Mouse (Mus musculus) olfactory bulb, adult 2 months (tissue): ENCODE results near the gene Med25. TPM values are rescaled to one million over a fixed set of nuclear protein-coding genes. Genes with fewer than 3 reads are reported as not detected.
"Not testable (repeated sequence)": the region's sequence is repeated elsewhere in the genome, so short reads cannot be mapped to it uniquely, and the experiment has no call there.

Experiments
- H3K27ac ChIP-seq: fragments of 200-500 bp; 2 replicates; pipeline ENCODE4 v1.5.1; 2012; ENCODE audit warnings: low read depth, low read length; ENCODE audit not compliant: insufficient read depth
- H3K4me1 ChIP-seq: fragments of 200-500 bp; 2 replicates; pipeline ENCODE4 v1.6.1; 2012; ENCODE audit warnings: low read length; ENCODE audit not compliant: control insufficient read depth, insufficient read depth
- H3K4me3 ChIP-seq: fragments of 200-500 bp; 2 replicates; pipeline ENCODE4 v1.5.1; 2012; ENCODE audit warnings: mild to moderate bottlenecking, low read depth, low read length, moderate library complexity; ENCODE audit not compliant: insufficient read depth
- CTCF ChIP-seq: fragments of 200-500 bp; IDR thresholded peaks from 2 replicates; pipeline ENCODE4 v1.5.1; 2012; ENCODE audit warnings: low read depth, mild to moderate bottlenecking, low read length, moderate library complexity; ENCODE audit not compliant: insufficient read depth
- POLR2A ChIP-seq: fragments of 200-500 bp; IDR thresholded peaks from 2 replicates; pipeline ENCODE4 v1.6.1; 2012; ENCODE audit warnings: mild to moderate bottlenecking, low read depth, low read length, moderate library complexity; ENCODE audit not compliant: insufficient read depth
- WGBS: fragments of 180-500 bp; shearing (Covaris S2); methylation state at CpG from one replicate; pipeline ENCODE4 v1.1.7; 2018; 5-methylcytosine and 5-hydroxymethylcytosine counted together
- polyA plus RNA-seq: library from polyadenylated mRNA; stranded (reverse); fragments of >200 nt; gene quantifications from 2 replicates; pipeline ENCODE4 v1.2.4, GENCODE M21; 2012; ENCODE audit warnings: low replicate concordance; ENCODE audit not compliant: missing spikeins, insufficient read depth, insufficient read length

Med25 gene
- polyA plus RNA-seq, 1 experiment, result not detected

- H3K27ac ChIP-seq, result no peak overlapping the region
- TF ChIP-seq POLR2A (no peak), CTCF (no peak)
- 83% methylated on average over 7 of the region's 7 CpGs for WGBS
- H3K4me1 ChIP-seq, result peaks cover 38% of the 10 kb centered on the region
- no peak overlapping the region for H3K4me3 ChIP-seq
These were observed 5.5 kb downstream of the Med25 start for GRCm38 (mm10) chr7:44886964-44887363.

GRCm38 (mm10) chr7:44884637-44885036 lies 7.9 kb downstream of the Med25 start:
- H3K4me3 ChIP-seq, result no peak overlapping the region
- TF ChIP-seq CTCF, result no peak
- TF ChIP-seq POLR2A, result no peak
- no peak overlapping the region for H3K27ac ChIP-seq
- 96% methylated on average over 5 of the region's 5 CpGs for WGBS
- peaks cover 24% of the 10 kb centered on the region for H3K4me1 ChIP-seq

- 91% methylated on average over 3 of the region's 3 CpGs for WGBS
- Histone ChIP-seq H3K4me3 (no peak overlapping the region), H3K27ac (no peak overlapping the region), H3K4me1 (0 out of 2 replicates have a peak, but pooled peaks cover 10% of the 10 kb centered on the region)
- TF ChIP-seq CTCF (no peak), POLR2A (no peak)
These were observed 9.5 kb downstream of the Med25 start for GRCm38 (mm10) chr7:44883036-44883435.

- H3K27ac ChIP-seq, result no peak overlapping the region
- 75% methylated on average over 14 of the region's 14 CpGs for WGBS
- H3K4me1 ChIP-seq, result no peaks in the 10 kb centered on the region
- no peak overlapping the region for H3K4me3 ChIP-seq
- TF ChIP-seq CTCF (no peak), POLR2A (no peak)
These were observed 14.7 kb downstream of the Med25 start for GRCm38 (mm10) chr7:44877833-44878232.

DNA sequence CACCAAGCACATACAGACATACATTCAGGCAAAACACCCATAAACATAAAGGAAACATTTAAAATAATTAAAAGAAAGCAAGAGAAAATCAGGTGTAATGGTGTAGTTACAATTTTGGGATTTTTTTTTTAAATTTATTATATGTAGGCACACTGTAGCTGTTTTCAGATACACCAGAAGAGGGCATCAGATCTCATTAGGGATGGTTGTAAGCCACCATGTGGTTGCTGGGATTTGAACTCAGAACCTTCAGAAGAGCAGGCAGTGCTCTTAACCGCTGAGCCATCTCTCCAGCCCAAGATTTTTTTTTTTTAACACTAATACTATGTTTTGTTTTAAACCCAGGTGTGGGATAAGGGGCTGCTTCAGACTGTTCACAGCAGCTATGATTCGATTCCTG lies 20.7 kb downstream of the Med25 start:
- H3K27ac ChIP-seq, H3K4me3 ChIP-seq: not testable (repeated sequence)
- peaks cover 18% of the 10 kb centered on the region for H3K4me1 ChIP-seq
- WGBS, result 92% methylated on average over 2 of the region's 2 CpGs

GRCm38 (mm10) chr7:44871181-44871580 lies 21.3 kb downstream of the Med25 start:
- Histone ChIP-seq H3K27ac (no peak overlapping the region), H3K4me3 (no peak overlapping the region), H3K4me1 (peaks cover 24% of the 10 kb centered on the region)
- WGBS, result 33% methylated on average over 1 of the region's 1 CpGs
- TF ChIP-seq CTCF (no peak), POLR2A (no peak)

DNA sequence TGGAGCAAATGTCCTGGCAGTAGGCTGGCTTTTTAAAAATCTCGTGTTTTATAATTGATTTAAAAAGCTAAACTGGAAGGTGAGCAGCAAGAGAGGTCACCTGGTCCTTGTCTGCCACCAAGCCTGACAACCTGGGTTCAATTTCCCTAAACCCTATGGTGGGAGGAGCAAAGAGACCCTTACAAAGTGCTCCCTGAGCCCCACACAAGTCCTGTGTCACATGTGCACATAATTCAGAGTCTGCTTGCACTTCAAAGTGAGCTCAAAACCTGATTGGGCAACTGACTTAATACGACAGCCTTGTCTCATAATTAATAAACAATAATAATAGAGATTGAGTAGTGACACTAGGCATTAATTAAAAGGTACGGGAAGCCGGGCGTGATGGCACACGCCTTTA lies 21.9 kb downstream of the Med25 start:
- WGBS, result 76% methylated on average over 6 of the region's 6 CpGs
- TF ChIP-seq CTCF, result no peak
- no peak for TF ChIP-seq POLR2A
- 0 out of 2 replicates have a peak overlapping the region, but pooled peaks have one; percentile 44 for H3K27ac ChIP-seq
- peaks cover 28% of the 10 kb centered on the region for H3K4me1 ChIP-seq
- H3K4me3 ChIP-seq, result no peak overlapping the region

DNA sequence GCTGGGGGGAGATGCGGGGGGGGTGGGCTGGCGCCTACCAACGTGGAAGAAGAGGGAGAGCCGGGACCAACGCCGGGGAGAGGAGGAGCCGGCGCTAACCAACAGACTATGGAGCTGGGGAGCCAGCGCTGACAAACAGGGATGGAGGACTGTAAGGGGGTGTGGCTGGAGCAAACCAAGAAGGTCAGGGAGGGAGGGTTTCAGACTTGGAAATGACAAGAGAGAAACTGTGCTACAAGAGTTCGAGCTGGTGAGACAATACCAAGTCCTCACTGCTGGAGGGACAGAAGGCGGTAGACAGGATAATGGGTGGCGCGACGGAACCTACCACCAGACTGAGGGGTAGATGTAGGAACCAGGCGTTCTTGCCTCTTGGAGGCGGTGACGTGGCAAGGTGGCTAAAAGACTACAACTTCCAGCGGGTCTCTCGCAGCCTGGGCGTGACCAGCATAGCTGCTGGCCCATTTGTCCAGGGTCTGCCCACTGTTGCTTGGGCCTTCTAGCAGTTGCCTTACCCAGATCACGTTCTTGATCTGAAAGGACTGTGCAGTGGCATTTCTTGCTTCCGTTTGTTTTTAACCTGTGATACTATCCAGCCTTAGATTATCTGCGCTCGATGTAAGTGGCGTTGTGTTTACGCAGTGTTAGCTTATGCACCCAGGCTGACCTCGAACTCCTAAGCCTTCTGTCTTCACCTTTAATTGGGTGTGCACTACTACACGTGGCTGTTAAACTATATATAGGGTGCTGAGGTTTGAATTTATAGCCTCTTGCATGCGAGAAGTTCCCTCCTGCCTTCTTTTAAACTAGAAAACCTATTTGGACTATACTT lies 22.6 kb downstream of the Med25 start, which contains the start of gene Ptov1:
Ptov1 (minus strand) TSS at position 92 of the 832 bp plus-strand sequence.
- 4% methylated on average over 29 of the region's 29 CpGs for WGBS
- Histone ChIP-seq H3K4me3 (peak within 1 kb of the TSS; percentile 83), H3K4me1 (peaks cover 35% of the 10 kb centered on the region), H3K27ac (peak within 1 kb of the TSS; percentile 93)
- no peak for TF ChIP-seq CTCF
- no peak for TF ChIP-seq POLR2A

- Histone ChIP-seq H3K4me1 (peaks cover 43% of the 10 kb centered on the region), H3K27ac (peak overlapping the region; percentile 93), H3K4me3 (peak overlapping the region; percentile 83)
- TF ChIP-seq POLR2A, result peak; percentile 68
- TF ChIP-seq CTCF, result no peak
- WGBS, result under 1% methylated on average over 108 of the region's 108 CpGs
These were observed 23.4 kb downstream of the Med25 start for GRCm38 (mm10) chr7:44868919-44869696.
